Mouse (Mus musculus) E14TG2a.4 (cell line): ENCODE results near the gene Rnf149.
A peak's percentile ranks its signal among the peaks of the same experiment; 100 is the strongest.

ENCODE experiments used
- H3K27me3 ChIP-seq: 2 replicates; pipeline ENCODE4 v1.6.1; 2014; ENCODE audit warnings: low read length, control low read depth; ENCODE audit not compliant: insufficient read depth
- H3K36me3 ChIP-seq: 2 replicates; pipeline ENCODE4 v1.6.1; 2014; ENCODE audit warnings: low read length, control low read depth; ENCODE audit not compliant: insufficient read depth
- H3K4me1 ChIP-seq: replicated peaks from 2 replicates; pipeline ENCODE4 v1.6.1; 2014; ENCODE audit warnings: low read depth, low read length, control low read depth
- H3K4me3 ChIP-seq: replicated peaks from 2 replicates; pipeline ENCODE4 v1.5.1; 2014; ENCODE audit warnings: mild to moderate bottlenecking, low read length
- H3K9me3 ChIP-seq: 2 replicates; pipeline ENCODE4 v1.6.1; 2014; ENCODE audit warnings: low read length, control low read depth
- CTCF ChIP-seq: conservative IDR thresholded peaks from 2 replicates; pipeline ENCODE4 v1.5.1; 2014; ENCODE audit warnings: low read length
- NANOG ChIP-seq: IDR thresholded peaks from 2 replicates; pipeline ENCODE4 v1.6.1; 2014; ENCODE audit warnings: borderline replicate concordance, low read length, mixed read lengths
- POU5F1 ChIP-seq: IDR thresholded peaks from 2 replicates; pipeline ENCODE4 v1.6.1; 2014; ENCODE audit warnings: low read length, borderline replicate concordance

Rnf149 gene

GRCm38 (mm10) chr1:39577253-39577705, at the start of gene Rnf149:
Gene Rnf149 (minus strand): TSS chr1:39577405.
- H3K4me3 ChIP-seq: peak within 1 kb of the TSS; percentile 91
- TF ChIP-seq NANOG: no peak
- TF ChIP-seq POU5F1: no peak
- TF ChIP-seq CTCF: no peak
- H3K4me1 ChIP-seq: peaks cover 42% of the 10 kb centered on the region
- H3K27me3 ChIP-seq: peaks cover 6% of the 10 kb centered on the region; the same call in 1 of the 2 replicates
- H3K36me3 ChIP-seq: peaks cover 21% of the 10 kb centered on the region
- no peaks in the 10 kb centered on the region for H3K9me3 ChIP-seq

- no peak overlapping the region for H3K4me3 ChIP-seq
- H3K36me3 ChIP-seq: no peaks in the 10 kb centered on the region
- no peak for TF ChIP-seq NANOG
- no peak for TF ChIP-seq CTCF
- TF ChIP-seq POU5F1: no peak
- no peaks in the 10 kb centered on the region for H3K27me3 ChIP-seq
- H3K9me3 ChIP-seq: no peaks in the 10 kb centered on the region
- peaks cover 23% of the 10 kb centered on the region for H3K4me1 ChIP-seq
These were observed 48.3 kb upstream of the Rnf149 start for GRCm38 (mm10) chr1:39625491-39625890.

- H3K4me3 ChIP-seq: no peak overlapping the region
- no peak for TF ChIP-seq NANOG
- TF ChIP-seq CTCF: no peak
- TF ChIP-seq POU5F1: no peak
- no peaks in the 10 kb centered on the region for H3K36me3 ChIP-seq
- H3K27me3 ChIP-seq: no peaks in the 10 kb centered on the region
- H3K4me1 ChIP-seq: peaks cover 23% of the 10 kb centered on the region
- no peaks in the 10 kb centered on the region for H3K9me3 ChIP-seq
These were observed 46.5 kb upstream of the Rnf149 start for GRCm38 (mm10) chr1:39623729-39624128.

GRCm38 (mm10) chr1:39623106-39623505, 45.9 kb upstream of the Rnf149 start:
- Histone ChIP-seq H3K36me3 (no peaks in the 10 kb centered on the region), H3K4me3 (no peak overlapping the region), H3K27me3 (no peaks in the 10 kb centered on the region), H3K4me1 (peaks cover 23% of the 10 kb centered on the region), H3K9me3 (no peaks in the 10 kb centered on the region)
- TF ChIP-seq CTCF (no peak), NANOG (no peak), POU5F1 (no peak)

- Histone ChIP-seq H3K9me3 (no peaks in the 10 kb centered on the region), H3K4me3 (no peak overlapping the region), H3K27me3 (0 out of 2 replicates have a peak, but pooled peaks cover 5% of the 10 kb centered on the region), H3K36me3 (no peaks in the 10 kb centered on the region), H3K4me1 (peaks cover 36% of the 10 kb centered on the region)
- TF ChIP-seq POU5F1: no peak
- no peak for TF ChIP-seq CTCF
- no peak for TF ChIP-seq NANOG
These were observed 41.3 kb upstream of the Rnf149 start for GRCm38 (mm10) chr1:39618524-39618923.

- Histone ChIP-seq H3K27me3 (0 out of 2 replicates have a peak, but pooled peaks cover 5% of the 10 kb centered on the region), H3K4me1 (peaks cover 20% of the 10 kb centered on the region), H3K9me3 (no peaks in the 10 kb centered on the region), H3K4me3 (no peak overlapping the region), H3K36me3 (no peaks in the 10 kb centered on the region)
- TF ChIP-seq POU5F1 (no peak), CTCF (no peak), NANOG (no peak)
These were observed 38.3 kb upstream of the Rnf149 start for GRCm38 (mm10) chr1:39615526-39615925.

GRCm38 (mm10) chr1:39614462-39615279, 37.5 kb upstream of the Rnf149 start:
- no peaks in the 10 kb centered on the region for H3K36me3 ChIP-seq
- peak overlapping the region; percentile 46 for H3K4me3 ChIP-seq
- 0 out of 2 replicates have a peak, but pooled peaks cover 5% of the 10 kb centered on the region for H3K27me3 ChIP-seq
- H3K9me3 ChIP-seq: no peaks in the 10 kb centered on the region
- TF ChIP-seq NANOG (no peak), POU5F1 (no peak), CTCF (peak; percentile 94)
- H3K4me1 ChIP-seq: peaks cover 20% of the 10 kb centered on the region

GRCm38 (mm10) chr1:39613061-39613460, 35.9 kb upstream of the Rnf149 start:
- H3K4me1 ChIP-seq: peaks cover 28% of the 10 kb centered on the region
- H3K4me3 ChIP-seq: no peak overlapping the region
- 0 out of 2 replicates have a peak, but pooled peaks cover 5% of the 10 kb centered on the region for H3K27me3 ChIP-seq
- no peak for TF ChIP-seq CTCF
- TF ChIP-seq POU5F1: no peak
- TF ChIP-seq NANOG: no peak
- no peaks in the 10 kb centered on the region for H3K9me3 ChIP-seq
- H3K36me3 ChIP-seq: no peaks in the 10 kb centered on the region

GRCm38 (mm10) chr1:39612491-39612890, 35.3 kb upstream of the Rnf149 start:
- Histone ChIP-seq H3K4me3 (no peak overlapping the region), H3K4me1 (peaks cover 28% of the 10 kb centered on the region), H3K9me3 (no peaks in the 10 kb centered on the region), H3K27me3 (0 out of 2 replicates have a peak, but pooled peaks cover 5% of the 10 kb centered on the region), H3K36me3 (no peaks in the 10 kb centered on the region)
- TF ChIP-seq NANOG: no peak
- TF ChIP-seq CTCF: no peak
- TF ChIP-seq POU5F1: no peak
